Mouse (Mus musculus) lung, adult 2 months (tissue): Measurements from ENCODE around the gene Srrm3.

Source experiments
- CTCF ChIP-seq: fragments of 200-500 bp; IDR thresholded peaks from 2 replicates; pipeline ENCODE4 v1.5.1; 2011; ENCODE audit warnings: mild to moderate bottlenecking, low read length, control low read depth; ENCODE audit not compliant: insufficient read depth
- POLR2A ChIP-seq: fragments of 200-500 bp; IDR thresholded peaks from 2 replicates; pipeline ENCODE4 v1.6.1; 2011; ENCODE audit warnings: low read depth, mild to moderate bottlenecking, control low read depth, low read length, borderline replicate concordance; ENCODE audit errors: extremely low read depth

- TF ChIP-seq CTCF (no peak), POLR2A (no peak)
Observed at GRCm38 (mm10) chr5:135772519-135772918, 34.2 kb upstream of the Srrm3 start.
